Mouse (Mus musculus): ENCODE results near the gene Gse1.

DNA sequence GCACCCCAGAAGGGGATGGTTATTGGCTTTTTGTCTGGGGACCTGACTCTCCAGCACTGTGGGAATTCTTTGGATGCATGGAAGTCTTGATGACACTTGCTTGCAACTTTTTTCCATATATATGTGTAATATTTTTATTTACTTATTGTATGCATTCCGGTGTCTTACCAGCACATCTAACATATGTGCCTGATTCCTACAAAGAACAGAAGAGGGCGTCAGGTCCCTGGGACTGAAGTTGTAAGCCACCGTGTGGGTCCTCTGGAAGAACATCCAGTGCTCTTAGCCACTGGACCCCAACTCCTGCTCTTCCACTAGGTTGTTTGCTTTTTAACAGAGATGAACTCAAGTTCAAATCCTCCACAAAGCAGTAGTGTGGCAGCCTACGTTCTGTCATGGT, 142.2 kb downstream of the Gse1 start:
- TF ChIP-seq POLR2A (IDR thresholded peaks at IDR 0.05; ENCODE audit: insufficient read length, low read depth) (no peak), TCF3 (IDR thresholded peaks at IDR 0.05; ENCODE audit: insufficient read length, low read depth) (no peak), USF1 (IDR thresholded peaks at IDR 0.05; ENCODE audit: low read depth) (no peak), TCF12 (IDR thresholded peaks at IDR 0.05; ENCODE audit: insufficient read depth, poor library complexity, severe bottlenecking) (no peak), E2F4 (IDR thresholded peaks at IDR 0.05; ENCODE audit: insufficient read depth) (no peak), MYOD1 (IDR thresholded peaks at IDR 0.05; ENCODE audit: control insufficient read depth in 1 of 3, insufficient read length in 2 of 3, low read depth in 2 of 3) (no peak), CEBPB (IDR thresholded peaks at IDR 0.05; ENCODE audit: insufficient read depth, poor library complexity, severe bottlenecking) (no peak), POLR2AphosphoS2 (IDR thresholded peaks at IDR 0.05; ENCODE audit: insufficient read length, low read depth) (no peak), MYOG (IDR thresholded peaks at IDR 0.05; ENCODE audit: control insufficient read depth in 1 of 3, insufficient read depth in 1 of 3, insufficient read length in 2 of 3, low read depth in 2 of 3) (no peak)

Data from myocyte (in vitro differentiated cells).